Mouse (Mus musculus) myocyte (in vitro differentiated cells): ENCODE results near the gene Pitpnb. TPM values are rescaled to one million over a fixed set of nuclear protein-coding genes. Genes with fewer than 3 reads are reported as not detected.

Experiments
- H3K27me3 ChIP-seq: one replicate; pipeline ENCODE4 v1.6.1; 2011; ENCODE audit not compliant: control insufficient read depth, insufficient read depth, insufficient read length
- H3K36me3 ChIP-seq: one replicate; pipeline ENCODE4 v1.6.1; 2011; ENCODE audit not compliant: control insufficient read depth, insufficient read depth
- H3K4me2 ChIP-seq: one replicate; pipeline ENCODE4 v1.6.1; 2011; ENCODE audit warnings: low read depth, control low read depth
- H3K4me3 ChIP-seq: one replicate; pipeline ENCODE4 v1.5.1; 2011; ENCODE audit warnings: mild to moderate bottlenecking, control low read depth, moderate library complexity
- H3K79me2 ChIP-seq: one replicate; pipeline ENCODE4 v1.6.1; 2011; ENCODE audit not compliant: control insufficient read depth, insufficient read depth
- H3ac ChIP-seq: one replicate; pipeline ENCODE4 v1.6.1; 2011; ENCODE audit not compliant: control insufficient read depth, insufficient read length
- CEBPB ChIP-seq: IDR thresholded peaks from 2 replicates; pipeline ENCODE4 v1.6.1; 2011; ENCODE audit warnings: mild to moderate bottlenecking, moderate library complexity; ENCODE audit not compliant: poor library complexity, insufficient read depth, severe bottlenecking
- E2F4 ChIP-seq: IDR thresholded peaks from one replicate; pipeline ENCODE4 v1.6.1; 2011; ENCODE audit warnings: mild to moderate bottlenecking, control low read depth, moderate library complexity; ENCODE audit not compliant: insufficient read depth
- MAX ChIP-seq: IDR thresholded peaks from one replicate; pipeline ENCODE4 v1.6.1; 2011; ENCODE audit warnings: low read depth, mild to moderate bottlenecking, control low read depth
- MYOD1 ChIP-seq, 3 experiments: IDR thresholded peaks; one replicate each; pipeline ENCODE4 v1.6.1; 2011; ENCODE audit warnings: control low read depth in 2 of 3, low read depth in 2 of 3, mild to moderate bottlenecking in 2 of 3, moderate library complexity in 1 of 3; ENCODE audit not compliant: insufficient read length in 2 of 3, control insufficient read depth in 1 of 3
- MYOG ChIP-seq, 3 experiments: IDR thresholded peaks; one replicate each; pipeline ENCODE4 v1.6.1; 2011; ENCODE audit warnings: control low read depth in 2 of 3, low read depth in 2 of 3, mild to moderate bottlenecking in 2 of 3; ENCODE audit not compliant: insufficient read length in 2 of 3, control insufficient read depth in 1 of 3, insufficient read depth in 1 of 3
- POLR2A ChIP-seq: IDR thresholded peaks from one replicate; pipeline ENCODE4 v1.6.1; 2011; ENCODE audit warnings: low read depth, mild to moderate bottlenecking, control low read depth, moderate library complexity; ENCODE audit not compliant: insufficient read length
- POLR2AphosphoS2 ChIP-seq: IDR thresholded peaks from one replicate; pipeline ENCODE4 v1.6.1; 2011; ENCODE audit warnings: low read depth, control low read depth; ENCODE audit not compliant: insufficient read length
- REST ChIP-seq: IDR thresholded peaks from one replicate; pipeline ENCODE4 v1.6.1; 2011; ENCODE audit warnings: mild to moderate bottlenecking, control low read depth, moderate library complexity; ENCODE audit not compliant: insufficient read depth, insufficient read length
- SRF ChIP-seq: IDR thresholded peaks from one replicate; pipeline ENCODE4 v1.6.1; 2011; ENCODE audit warnings: low read depth; ENCODE audit not compliant: control insufficient read depth, insufficient read length
- TCF12 ChIP-seq: IDR thresholded peaks from one replicate; pipeline ENCODE4 v1.6.1; 2011; ENCODE audit warnings: mild to moderate bottlenecking, control low read depth; ENCODE audit not compliant: poor library complexity, insufficient read depth, severe bottlenecking
- TCF3 ChIP-seq: IDR thresholded peaks from one replicate; pipeline ENCODE4 v1.6.1; 2011; ENCODE audit warnings: low read depth, control low read depth; ENCODE audit not compliant: insufficient read length
- USF1 ChIP-seq: IDR thresholded peaks from one replicate; pipeline ENCODE4 v1.6.1; 2011; ENCODE audit warnings: low read depth, mild to moderate bottlenecking, control low read depth, moderate library complexity
- polyA plus RNA-seq: library from polyadenylated mRNA; unstranded; fragments of >200 nt; fragmentation: generic; extraction: Trizol; gene quantifications from one replicate; pipeline ENCODE4 v1.2.1, GENCODE M21; 2012; ENCODE audit warnings: missing spikeins

The Pitpnb gene
- polyA plus RNA-seq, 1 experiment: 52.2 TPM

DNA sequence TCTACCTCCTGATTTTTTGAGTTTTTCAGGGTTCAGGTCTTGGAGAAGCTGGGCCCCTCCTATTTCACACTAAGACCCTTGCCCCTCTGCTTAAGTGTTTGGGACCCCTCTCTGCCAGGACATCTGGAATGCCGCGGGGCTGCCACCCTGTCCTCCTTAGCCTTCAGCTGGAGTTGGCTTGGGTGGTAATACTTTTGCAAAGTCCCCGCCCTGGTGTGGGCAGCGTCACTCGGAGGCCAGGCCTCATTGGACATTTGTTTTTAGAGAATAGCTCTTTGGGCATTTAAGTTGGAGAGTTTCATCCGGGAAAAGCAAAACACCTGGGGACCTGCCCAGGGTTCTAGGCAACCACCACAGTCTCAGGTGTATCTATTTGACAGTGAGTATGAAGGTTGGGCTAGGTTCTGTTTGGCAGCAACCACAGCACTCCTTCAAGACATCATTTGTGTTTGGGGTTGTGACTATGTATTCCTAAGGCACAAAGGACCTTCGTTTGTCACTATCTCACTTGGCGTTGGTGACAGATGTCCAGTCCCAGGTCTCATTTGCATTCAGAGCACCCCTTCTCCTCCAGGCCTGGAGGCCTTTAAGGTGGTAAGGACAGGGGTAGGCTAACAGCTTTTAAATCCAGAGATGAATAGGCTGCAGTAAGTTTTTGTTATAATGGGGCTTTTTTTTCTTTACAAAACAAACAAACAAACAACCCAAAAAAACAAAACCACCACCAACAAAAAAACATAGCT lies 91.7 kb downstream of the Pitpnb start:
- Histone ChIP-seq H3K36me3 (no peaks in the 10 kb centered on the region), H3K27me3 (peaks cover 79% of the 10 kb centered on the region), H3K4me3 (no peak overlapping the region), H3ac (no peak overlapping the region), H3K79me2 (no peaks in the 10 kb centered on the region), H3K4me2 (no peak overlapping the region)
- no peak for TF ChIP-seq POLR2A
- TF ChIP-seq TCF3: no peak
- TF ChIP-seq USF1: no peak
- no peak for TF ChIP-seq E2F4
- no peak for TF ChIP-seq REST
- no peak for TF ChIP-seq MAX
- TF ChIP-seq MYOG (IDR thresholded peaks at IDR 0.05; ENCODE audit: control insufficient read depth in 1 of 3, insufficient read depth in 1 of 3, insufficient read length in 2 of 3, low read depth in 2 of 3): no peak
- no peak for TF ChIP-seq POLR2AphosphoS2
- no peak for TF ChIP-seq TCF12
- no peak for TF ChIP-seq MYOD1 (IDR thresholded peaks at IDR 0.05; ENCODE audit: control insufficient read depth in 1 of 3, insufficient read length in 2 of 3, low read depth in 2 of 3)
- no peak for TF ChIP-seq CEBPB
- TF ChIP-seq SRF: no peak

DNA sequence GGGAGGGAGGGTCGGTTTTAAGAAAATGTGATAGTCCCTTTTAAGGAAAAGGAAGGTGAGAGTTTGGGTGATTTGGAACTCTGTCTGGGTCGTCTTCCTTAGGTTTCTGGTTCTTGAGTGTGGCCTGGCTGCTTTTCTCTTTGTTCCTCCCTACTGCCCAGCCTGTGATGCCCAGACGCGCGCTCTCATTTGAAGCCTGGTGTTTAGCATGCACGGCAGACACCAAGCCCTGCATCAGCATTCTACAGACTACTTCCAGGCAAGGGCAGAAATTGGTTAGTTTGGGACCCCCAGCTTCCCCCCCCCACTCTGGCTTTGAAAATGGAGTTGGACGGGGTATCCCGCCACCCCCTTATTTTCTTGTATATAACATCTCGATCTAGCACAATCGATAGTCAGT lies 92.4 kb downstream of the Pitpnb start:
- no peaks in the 10 kb centered on the region for H3K36me3 ChIP-seq
- H3K4me3 ChIP-seq: no peak overlapping the region
- TF ChIP-seq MYOG (IDR thresholded peaks at IDR 0.05; ENCODE audit: control insufficient read depth in 1 of 3, insufficient read depth in 1 of 3, insufficient read length in 2 of 3, low read depth in 2 of 3) (no peak), TCF3 (no peak), CEBPB (no peak)
- H3ac ChIP-seq: no peak overlapping the region
- peaks cover 79% of the 10 kb centered on the region for H3K27me3 ChIP-seq
- H3K4me2 ChIP-seq: no peak overlapping the region
- no peaks in the 10 kb centered on the region for H3K79me2 ChIP-seq

DNA sequence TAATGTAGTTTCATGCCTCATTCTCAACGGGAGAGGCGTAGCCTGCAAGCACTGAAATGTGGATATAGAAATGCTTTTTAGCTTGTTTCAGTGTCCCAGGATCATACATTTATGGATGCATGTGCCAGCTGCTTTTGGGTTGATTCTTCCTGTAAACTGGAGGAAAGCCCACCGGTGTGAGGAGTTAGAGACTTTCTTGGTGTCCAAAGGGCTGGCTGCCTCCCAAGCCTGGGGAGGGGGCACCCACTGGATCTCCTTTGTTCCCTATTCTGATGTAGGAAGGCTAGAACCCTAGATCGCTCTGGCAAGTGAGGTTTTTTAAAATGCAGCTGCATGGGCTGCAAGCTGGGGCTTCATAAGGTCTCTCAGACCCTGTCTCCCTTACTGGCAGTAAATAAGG lies 93.1 kb downstream of the Pitpnb start:
- H3K4me3 ChIP-seq: no peak overlapping the region

DNA sequence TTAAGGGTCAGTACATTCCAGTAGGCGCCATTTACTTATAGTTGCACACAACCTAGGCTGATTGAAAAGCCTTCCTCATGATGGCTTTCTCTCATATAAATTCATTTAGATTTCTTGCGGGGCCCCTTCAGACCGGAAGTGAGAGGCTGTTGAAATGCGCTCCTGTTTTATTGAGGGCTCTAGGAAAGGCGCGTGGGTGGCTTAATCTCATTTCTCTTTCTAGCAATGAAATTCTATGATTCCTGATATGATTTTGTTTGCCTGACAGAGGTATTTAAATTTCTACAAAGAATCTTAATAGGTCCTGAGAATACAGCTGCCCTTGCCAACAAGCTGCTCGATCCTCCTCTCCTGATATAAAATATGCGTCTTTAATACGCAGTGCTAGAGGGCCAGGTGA lies 95.2 kb downstream of the Pitpnb start:
- Histone ChIP-seq H3K4me3 (no peak overlapping the region), H3K79me2 (no peaks in the 10 kb centered on the region), H3K4me2 (no peak overlapping the region), H3K27me3 (peaks cover 78% of the 10 kb centered on the region), H3ac (no peak overlapping the region), H3K36me3 (no peaks in the 10 kb centered on the region)
- TF ChIP-seq TCF12 (no peak), CEBPB (no peak), POLR2AphosphoS2 (no peak), MYOD1 (IDR thresholded peaks at IDR 0.05; ENCODE audit: control insufficient read depth in 1 of 3, insufficient read length in 2 of 3, low read depth in 2 of 3) (no peak), MAX (no peak), SRF (no peak), E2F4 (no peak), MYOG (IDR thresholded peaks at IDR 0.05; ENCODE audit: control insufficient read depth in 1 of 3, insufficient read depth in 1 of 3, insufficient read length in 2 of 3, low read depth in 2 of 3) (no peak), REST (no peak), TCF3 (no peak), POLR2A (no peak), USF1 (no peak)

More for the DNA sequence above, 93.1 kb downstream of the Pitpnb start:
- Histone ChIP-seq H3ac (no peak overlapping the region), H3K4me2 (no peak overlapping the region), H3K79me2 (no peaks in the 10 kb centered on the region), H3K36me3 (no peaks in the 10 kb centered on the region), H3K27me3 (peaks cover 79% of the 10 kb centered on the region)
- TF ChIP-seq MYOD1 (IDR thresholded peaks at IDR 0.05; ENCODE audit: control insufficient read depth in 1 of 3, insufficient read length in 2 of 3, low read depth in 2 of 3): no peak
- TF ChIP-seq TCF3: no peak
- TF ChIP-seq MYOG (IDR thresholded peaks at IDR 0.05; ENCODE audit: control insufficient read depth in 1 of 3, insufficient read depth in 1 of 3, insufficient read length in 2 of 3, low read depth in 2 of 3): no peak
- no peak for TF ChIP-seq SRF
- TF ChIP-seq TCF12: no peak
- TF ChIP-seq MAX: no peak
- no peak for TF ChIP-seq USF1
- TF ChIP-seq REST: no peak
- no peak for TF ChIP-seq E2F4
- no peak for TF ChIP-seq POLR2A
- no peak for TF ChIP-seq CEBPB
- no peak for TF ChIP-seq POLR2AphosphoS2
